Mouse (Mus musculus): ENCODE results near the gene Card10. TPM values are rescaled to one million over a fixed set of nuclear protein-coding genes. Genes with fewer than 3 reads are reported as not detected.
"Not testable (repeated sequence)": the region's sequence is repeated elsewhere in the genome, so short reads cannot be mapped to it uniquely, and the experiment has no call there.

The Card10 gene
- polyA plus RNA-seq (2014; fragmentation: Nextera tagmentation; extraction: Ambion mirVana), result 2.5 and 2.6 TPM in 2 replicates

DNA sequence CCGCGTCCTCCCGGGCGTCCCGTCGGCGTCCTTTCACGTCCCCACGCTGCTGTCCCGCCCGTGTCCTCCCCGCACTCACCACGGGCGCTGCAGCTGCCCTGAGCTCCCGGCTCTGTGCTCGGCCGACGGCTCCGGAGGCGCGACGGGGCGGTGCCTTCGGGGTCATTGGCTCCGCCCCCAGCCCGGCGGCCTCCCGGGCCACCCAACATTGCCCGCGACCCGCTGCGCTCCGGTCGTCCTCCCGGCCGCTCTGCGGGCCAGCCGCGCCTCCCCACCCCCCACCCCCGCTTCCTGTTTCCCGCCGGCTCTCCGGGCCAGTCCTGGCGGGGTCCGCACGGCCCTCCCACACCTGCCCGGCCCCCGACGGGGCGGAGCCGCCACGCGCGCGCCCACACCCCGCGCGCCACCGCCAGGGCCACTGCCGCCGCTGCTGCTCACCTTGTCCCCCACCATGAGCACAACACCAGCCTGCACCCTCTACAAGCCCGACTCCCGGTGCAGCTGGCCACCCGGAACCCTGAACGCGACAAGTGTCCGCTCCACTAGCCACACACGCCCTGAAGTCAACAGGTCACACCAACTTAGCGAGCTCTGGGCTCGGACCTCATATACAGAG, at the start of gene Card10:
Gene Card10, minus strand, starts transcription at position 267 of the 616 bp plus-strand sequence.
- WGBS, result under 1% methylated on average over 64 of the region's 70 CpGs
- H3K9ac ChIP-seq, result peak within 1 kb of the TSS; percentile 62
- H3K9me3 ChIP-seq (ENCODE audit: control insufficient read depth, low read length), result no peaks in the 10 kb centered on the region
- H3K36me3 ChIP-seq (replicated peaks; ENCODE audit: control insufficient read depth, insufficient read depth), result no peaks in the 10 kb centered on the region
- H3K4me2 ChIP-seq (replicated peaks), result peak within 1 kb of the TSS; percentile 77
- peaks cover 15% of the 10 kb centered on the region; the same call in 1 of the 2 replicates for H3K4me1 ChIP-seq (replicated peaks; ENCODE audit: control insufficient read depth, insufficient read depth, low read length)
- DNase-seq (ENCODE audit: low spot score) (no peak), ATAC-seq (ENCODE audit: low FRiP score) (0 out of 2 replicates have a peak, but pooled peaks have one; percentile 46)
- H3K4me3 ChIP-seq (replicated peaks; ENCODE audit: low read length), result peak within 1 kb of the TSS; percentile 55
- peak within 1 kb of the TSS; percentile 7; the same call in 1 of the 2 replicates for H3K27ac ChIP-seq
- peaks cover 45% of the 10 kb centered on the region for H3K27me3 ChIP-seq (ENCODE audit: control insufficient read depth, insufficient read depth, low read length)

DNA sequence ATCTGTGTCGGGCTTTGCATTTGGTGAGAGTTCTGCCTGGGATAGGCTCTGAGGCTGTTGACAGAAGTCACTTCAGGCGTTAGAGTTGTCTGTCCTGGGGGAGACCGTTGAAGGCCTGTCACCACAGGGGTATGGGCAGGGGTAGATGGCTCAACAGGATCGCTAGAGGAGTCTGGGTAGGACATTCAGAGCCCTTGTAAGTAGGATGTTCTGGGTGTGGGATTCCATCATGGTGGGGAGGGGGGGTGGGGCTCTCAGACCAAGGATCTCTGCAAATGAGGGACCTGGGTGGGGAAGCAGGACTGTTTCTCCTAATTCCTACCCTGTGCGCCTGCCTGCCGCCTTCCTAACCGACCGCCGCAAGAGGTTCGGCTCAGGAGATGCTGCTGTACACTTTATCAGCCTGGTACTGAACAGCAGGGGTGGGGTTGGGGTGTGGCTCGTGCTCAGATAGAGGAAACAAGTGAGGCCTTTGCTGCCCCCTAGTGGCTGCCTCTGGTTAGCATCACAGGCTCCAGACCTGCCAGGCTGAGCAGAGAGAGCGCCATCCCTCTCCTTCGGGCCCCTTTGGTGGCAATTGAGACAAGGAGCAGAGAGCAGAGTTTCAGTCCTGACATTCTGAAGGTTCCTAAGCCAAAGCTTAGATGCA, 48.8 kb upstream of the Card10 start:
- H3K4me3 ChIP-seq (replicated peaks; ENCODE audit: low read length), result no peak overlapping the region
- no peaks in the 10 kb centered on the region for H3K4me1 ChIP-seq (replicated peaks; ENCODE audit: control insufficient read depth, insufficient read depth, low read length)
- H3K27ac ChIP-seq, result no peak overlapping the region
- H3K4me2 ChIP-seq (replicated peaks), result peak overlapping the region; percentile 22; the same call in 1 of the 2 replicates
- H3K9me3 ChIP-seq (ENCODE audit: control insufficient read depth, low read length), result no peaks in the 10 kb centered on the region
- no peaks in the 10 kb centered on the region for H3K27me3 ChIP-seq (ENCODE audit: control insufficient read depth, insufficient read depth, low read length)
- no peaks in the 10 kb centered on the region for H3K36me3 ChIP-seq (replicated peaks; ENCODE audit: control insufficient read depth, insufficient read depth)
- H3K9ac ChIP-seq, result no peak overlapping the region
- ATAC-seq (ENCODE audit: low FRiP score), result 0 out of 2 replicates have a peak, but pooled peaks have one; percentile 65
- peak; percentile 95 for DNase-seq (ENCODE audit: low spot score)
- WGBS, result 19% methylated on average over 13 of the region's 13 CpGs

DNA sequence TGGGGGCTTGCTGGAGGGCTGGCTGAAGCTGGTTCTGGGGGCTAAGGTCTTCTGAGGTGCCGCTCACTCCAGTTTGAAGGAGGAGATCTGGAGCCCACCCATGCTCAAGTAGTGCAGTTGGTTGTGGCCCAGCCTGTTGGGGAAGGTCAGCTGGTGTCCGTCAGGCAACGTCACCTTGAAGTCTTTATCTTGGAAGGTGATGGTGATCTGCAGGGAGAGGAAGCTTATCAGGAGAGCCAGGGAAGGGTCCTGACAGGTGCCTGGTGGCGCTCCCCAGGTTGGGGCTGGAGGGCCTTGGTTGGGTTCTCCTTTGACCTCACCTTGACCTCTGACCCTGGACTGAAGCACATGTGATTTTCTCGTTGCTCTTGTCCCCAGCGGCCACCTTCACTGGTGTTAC, 48.1 kb upstream of the Card10 start:
- DNase-seq (ENCODE audit: low spot score), result no peak
- 76% methylated on average over 6 of the region's 6 CpGs for WGBS
- H3K36me3 ChIP-seq (replicated peaks; ENCODE audit: control insufficient read depth, insufficient read depth), result no peaks in the 10 kb centered on the region
- no peak overlapping the region for H3K4me2 ChIP-seq (replicated peaks)
- H3K27me3 ChIP-seq (ENCODE audit: control insufficient read depth, insufficient read depth, low read length), result no peaks in the 10 kb centered on the region
- no peak overlapping the region for H3K4me3 ChIP-seq (replicated peaks; ENCODE audit: low read length)
- no peak for ATAC-seq (ENCODE audit: low FRiP score)
- no peak overlapping the region for H3K9ac ChIP-seq
- H3K27ac ChIP-seq, result no peak overlapping the region
- H3K9me3 ChIP-seq (ENCODE audit: control insufficient read depth, low read length), result no peaks in the 10 kb centered on the region
- H3K4me1 ChIP-seq (replicated peaks; ENCODE audit: control insufficient read depth, insufficient read depth, low read length), result no peaks in the 10 kb centered on the region

DNA sequence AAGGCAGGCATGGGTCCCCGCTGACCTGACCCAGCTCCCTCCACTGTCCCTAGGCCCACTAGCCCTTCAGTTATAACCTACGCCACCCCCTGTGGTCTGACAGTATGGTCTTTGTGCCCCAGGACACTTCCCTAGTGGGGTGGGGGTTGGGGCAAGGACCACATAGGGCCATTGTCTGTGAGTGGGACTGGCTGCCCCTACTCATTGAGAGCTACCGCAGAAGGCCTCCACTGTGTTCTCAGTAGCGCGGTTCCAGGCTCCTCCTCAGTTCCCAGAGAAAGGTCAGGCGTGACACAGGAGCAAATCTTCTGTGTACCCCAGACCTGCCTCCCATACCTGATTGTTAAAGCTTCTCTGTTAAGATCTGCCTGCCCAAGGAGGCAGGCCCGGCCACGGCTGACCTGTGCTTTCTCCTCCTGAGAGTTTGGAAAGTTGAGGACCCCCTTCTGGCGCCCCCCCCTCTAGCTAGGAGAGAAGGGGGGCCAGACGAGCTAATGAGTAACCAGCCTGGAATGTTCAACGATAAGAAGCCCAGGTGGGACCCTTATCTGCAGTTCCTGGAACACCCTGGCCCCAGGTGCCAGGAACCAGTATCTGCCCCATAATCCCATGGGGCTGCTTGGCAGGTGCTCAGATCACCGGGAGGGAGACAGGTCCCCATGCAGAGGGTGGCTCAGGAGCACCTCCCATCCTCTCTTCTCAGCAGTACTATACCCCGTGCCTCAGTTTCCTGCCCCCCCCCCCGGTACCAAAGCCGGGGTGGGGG, 47.4 kb upstream of the Card10 start:
- no peak for DNase-seq (ENCODE audit: low spot score)

DNA sequence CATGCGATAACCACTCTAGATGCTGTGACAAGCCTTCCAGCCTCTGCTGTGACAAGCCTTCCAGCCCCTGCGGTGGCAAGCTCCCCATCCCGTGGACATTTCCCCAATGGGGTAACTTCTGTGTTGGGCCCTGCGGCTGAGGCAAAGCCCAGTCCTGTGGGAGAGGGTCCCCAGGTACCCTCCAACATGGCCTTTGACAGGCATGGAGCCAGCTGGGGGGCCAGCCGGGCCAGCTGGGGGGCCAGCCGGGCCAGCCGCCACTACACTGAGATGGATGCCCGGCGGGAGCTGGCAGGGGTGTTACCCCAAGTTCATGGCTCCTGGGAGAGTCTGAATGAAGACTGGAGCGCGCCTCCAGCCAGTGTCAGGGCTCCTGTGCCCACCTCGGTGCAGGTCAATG, 46.6 kb upstream of the Card10 start:
- H3K27me3 ChIP-seq (ENCODE audit: control insufficient read depth, insufficient read depth, low read length), result peaks cover 3% of the 10 kb centered on the region
- no peaks in the 10 kb centered on the region for H3K9me3 ChIP-seq (ENCODE audit: control insufficient read depth, low read length)
- H3K4me1 ChIP-seq (replicated peaks; ENCODE audit: control insufficient read depth, insufficient read depth, low read length), result no peaks in the 10 kb centered on the region
- DNase-seq (ENCODE audit: low spot score) (no peak), ATAC-seq (ENCODE audit: low FRiP score) (no peak)
- H3K36me3 ChIP-seq (replicated peaks; ENCODE audit: control insufficient read depth, insufficient read depth), result no peaks in the 10 kb centered on the region
- H3K4me3 ChIP-seq (replicated peaks; ENCODE audit: low read length), result no peak overlapping the region
- H3K27ac ChIP-seq, result no peak overlapping the region
- WGBS, result 85% methylated on average over 12 of the region's 12 CpGs
- no peak overlapping the region for H3K9ac ChIP-seq
- H3K4me2 ChIP-seq (replicated peaks), result no peak overlapping the region

More for the DNA sequence above, 47.4 kb upstream of the Card10 start:
- H3K9ac ChIP-seq, result no peak overlapping the region
- no peaks in the 10 kb centered on the region for H3K4me1 ChIP-seq (replicated peaks; ENCODE audit: control insufficient read depth, insufficient read depth, low read length)
- H3K36me3 ChIP-seq (replicated peaks; ENCODE audit: control insufficient read depth, insufficient read depth), result no peaks in the 10 kb centered on the region
- ATAC-seq (ENCODE audit: low FRiP score), result no peak
- WGBS, result 68% methylated on average over 15 of the region's 15 CpGs
- no peaks in the 10 kb centered on the region for H3K27me3 ChIP-seq (ENCODE audit: control insufficient read depth, insufficient read depth, low read length)
- no peaks in the 10 kb centered on the region for H3K9me3 ChIP-seq (ENCODE audit: control insufficient read depth, low read length)
- H3K27ac ChIP-seq, result no peak overlapping the region
- no peak overlapping the region for H3K4me2 ChIP-seq (replicated peaks)
- H3K4me3 ChIP-seq (replicated peaks; ENCODE audit: low read length), result no peak overlapping the region

DNA sequence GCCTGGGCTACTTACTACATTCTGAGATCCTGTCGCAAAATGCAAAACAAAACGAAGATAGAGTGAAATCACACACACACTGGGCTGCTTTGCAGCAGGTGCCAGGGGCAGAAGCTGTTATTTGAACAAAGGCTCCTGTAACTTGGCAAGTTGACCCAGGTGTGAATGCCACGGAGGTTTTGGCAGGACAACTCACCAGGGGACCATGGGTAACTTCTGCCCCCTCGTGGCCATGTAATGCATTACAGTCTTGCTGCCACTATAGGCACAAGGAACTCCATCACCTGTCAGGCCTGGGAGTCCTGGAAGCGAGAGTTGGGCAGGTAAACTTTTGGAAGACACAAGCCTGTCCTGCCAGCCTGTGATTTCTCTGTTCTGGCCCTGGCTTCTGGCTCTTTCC, 45.6 kb upstream of the Card10 start:
- Histone ChIP-seq H3K36me3 (replicated peaks; ENCODE audit: control insufficient read depth, insufficient read depth) (no peaks in the 10 kb centered on the region), H3K9ac (no peak overlapping the region), H3K27ac (no peak overlapping the region), H3K4me2 (replicated peaks) (no peak overlapping the region), H3K4me3 (replicated peaks; ENCODE audit: low read length) (no peak overlapping the region), H3K4me1 (replicated peaks; ENCODE audit: control insufficient read depth, insufficient read depth, low read length) (0 out of 2 replicates have a peak, but pooled peaks cover 5% of the 10 kb centered on the region), H3K9me3 (ENCODE audit: control insufficient read depth, low read length) (no peaks in the 10 kb centered on the region), H3K27me3 (ENCODE audit: control insufficient read depth, insufficient read depth, low read length) (peaks cover 14% of the 10 kb centered on the region)
- no peak for ATAC-seq (ENCODE audit: low FRiP score)
- WGBS, result 35% methylated on average over 5 of the region's 5 CpGs
- peak; percentile 76 for DNase-seq (ENCODE audit: low spot score)

DNA sequence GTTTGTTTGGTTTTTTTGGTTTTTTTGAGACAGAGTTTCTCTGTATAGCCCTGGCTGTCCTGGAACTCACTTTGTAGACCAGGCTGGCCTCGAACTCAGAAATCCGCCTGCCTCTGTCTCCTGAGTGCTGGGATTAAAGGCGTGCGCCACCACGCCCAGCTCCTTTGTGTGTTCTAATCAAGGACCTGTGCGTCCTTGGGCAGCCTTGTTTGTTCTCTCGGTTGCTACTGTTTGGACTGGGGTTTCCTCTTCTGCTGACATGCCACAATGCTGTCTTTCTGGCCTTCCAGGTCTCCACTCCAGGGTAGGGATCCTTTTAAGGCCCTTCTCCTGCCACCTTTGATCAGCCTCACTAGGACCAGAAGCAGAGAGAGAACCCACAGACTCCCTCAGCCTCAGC, 44.0 kb upstream of the Card10 start:
- H3K4me2 ChIP-seq (replicated peaks); DNase-seq (ENCODE audit: low spot score); ATAC-seq (ENCODE audit: low FRiP score); H3K4me3 ChIP-seq (replicated peaks; ENCODE audit: low read length); H3K9me3 ChIP-seq (ENCODE audit: control insufficient read depth, low read length); H3K9ac ChIP-seq; H3K27ac ChIP-seq; H3K36me3 ChIP-seq (replicated peaks; ENCODE audit: control insufficient read depth, insufficient read depth); H3K4me1 ChIP-seq (replicated peaks; ENCODE audit: control insufficient read depth, insufficient read depth, low read length): not testable (repeated sequence)
- H3K27me3 ChIP-seq (ENCODE audit: control insufficient read depth, insufficient read depth, low read length), result peaks cover 27% of the 10 kb centered on the region
- 81% methylated on average over 5 of the region's 7 CpGs for whole genome bisulfite sequencing

DNA sequence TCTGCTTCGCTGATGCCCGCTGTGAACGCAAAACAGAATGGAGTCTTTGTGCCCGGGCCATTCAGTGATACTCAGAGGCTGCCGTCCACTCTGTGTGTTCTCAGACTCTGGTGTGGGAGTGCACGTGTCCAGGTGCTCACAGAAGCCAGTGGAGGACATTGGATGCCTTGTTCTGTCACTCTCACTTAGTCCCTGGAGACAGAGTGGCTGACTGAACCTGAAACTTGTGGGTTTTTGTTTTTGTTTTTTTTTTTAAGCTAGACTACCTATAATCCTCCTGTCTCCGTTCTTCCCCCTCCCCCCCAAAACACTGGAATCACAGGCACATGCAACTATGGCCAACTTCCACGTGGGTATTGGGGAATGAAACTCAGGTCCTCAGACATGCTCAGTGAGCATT, 43.5 kb upstream of the Card10 start:
- Histone ChIP-seq H3K4me1 (replicated peaks; ENCODE audit: control insufficient read depth, insufficient read depth, low read length) (peaks cover 9% of the 10 kb centered on the region; the same call in 1 of the 2 replicates), H3K27me3 (ENCODE audit: control insufficient read depth, insufficient read depth, low read length) (peaks cover 31% of the 10 kb centered on the region), H3K4me2 (replicated peaks) (no peak overlapping the region), H3K9me3 (ENCODE audit: control insufficient read depth, low read length) (no peaks in the 10 kb centered on the region), H3K36me3 (replicated peaks; ENCODE audit: control insufficient read depth, insufficient read depth) (no peaks in the 10 kb centered on the region), H3K9ac (no peak overlapping the region), H3K27ac (no peak overlapping the region), H3K4me3 (replicated peaks; ENCODE audit: low read length) (no peak overlapping the region)
- ATAC-seq (ENCODE audit: low FRiP score) (no peak), DNase-seq (ENCODE audit: low spot score) (no peak)
- WGBS, result 60% methylated on average over 8 of the region's 8 CpGs

DNA sequence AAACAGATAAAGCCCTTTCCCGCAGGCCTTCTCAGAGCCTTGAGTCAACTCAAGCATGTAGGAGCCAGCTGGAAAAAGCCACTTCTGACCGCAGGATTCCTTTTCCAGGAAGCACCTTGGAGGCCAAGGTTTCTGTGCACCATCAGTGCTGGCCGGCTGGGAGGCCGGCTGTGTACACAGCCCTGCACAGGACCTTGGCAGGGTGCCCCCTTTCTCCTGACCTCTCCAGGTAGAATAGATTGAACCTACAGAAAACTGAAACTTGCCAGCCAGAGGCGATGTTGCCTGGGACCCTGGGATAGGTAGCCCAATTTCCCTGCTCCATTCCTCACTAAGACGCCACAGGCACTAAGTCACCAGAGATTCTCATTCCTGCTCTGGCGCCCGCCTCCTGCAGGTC, 43.0 kb upstream of the Card10 start:
- 77% methylated on average over 8 of the region's 8 CpGs for WGBS
- Histone ChIP-seq H3K4me3 (replicated peaks; ENCODE audit: low read length) (no peak overlapping the region), H3K27ac (no peak overlapping the region), H3K36me3 (replicated peaks; ENCODE audit: control insufficient read depth, insufficient read depth) (no peaks in the 10 kb centered on the region), H3K4me1 (replicated peaks; ENCODE audit: control insufficient read depth, insufficient read depth, low read length) (peaks cover 11% of the 10 kb centered on the region; the same call in 1 of the 2 replicates), H3K27me3 (ENCODE audit: control insufficient read depth, insufficient read depth, low read length) (peaks cover 31% of the 10 kb centered on the region), H3K4me2 (replicated peaks) (no peak overlapping the region), H3K9ac (no peak overlapping the region), H3K9me3 (ENCODE audit: control insufficient read depth, low read length) (no peaks in the 10 kb centered on the region)
- no peak for DNase-seq (ENCODE audit: low spot score)
- no peak for ATAC-seq (ENCODE audit: low FRiP score)

All from hindbrain, embryonic 14.5 days (tissue).